Mouse (Mus musculus) cerebellum, postnatal 10 days (tissue): ENCODE measurements around the gene Coq10a.

Source experiments
- DNase-seq, 2 experiments: peaks; one replicate each; pipeline ENCODE4 v3.0.0; 2021; ENCODE audit warnings: mixed read lengths in 2 of 2

The Coq10a gene

DNA sequence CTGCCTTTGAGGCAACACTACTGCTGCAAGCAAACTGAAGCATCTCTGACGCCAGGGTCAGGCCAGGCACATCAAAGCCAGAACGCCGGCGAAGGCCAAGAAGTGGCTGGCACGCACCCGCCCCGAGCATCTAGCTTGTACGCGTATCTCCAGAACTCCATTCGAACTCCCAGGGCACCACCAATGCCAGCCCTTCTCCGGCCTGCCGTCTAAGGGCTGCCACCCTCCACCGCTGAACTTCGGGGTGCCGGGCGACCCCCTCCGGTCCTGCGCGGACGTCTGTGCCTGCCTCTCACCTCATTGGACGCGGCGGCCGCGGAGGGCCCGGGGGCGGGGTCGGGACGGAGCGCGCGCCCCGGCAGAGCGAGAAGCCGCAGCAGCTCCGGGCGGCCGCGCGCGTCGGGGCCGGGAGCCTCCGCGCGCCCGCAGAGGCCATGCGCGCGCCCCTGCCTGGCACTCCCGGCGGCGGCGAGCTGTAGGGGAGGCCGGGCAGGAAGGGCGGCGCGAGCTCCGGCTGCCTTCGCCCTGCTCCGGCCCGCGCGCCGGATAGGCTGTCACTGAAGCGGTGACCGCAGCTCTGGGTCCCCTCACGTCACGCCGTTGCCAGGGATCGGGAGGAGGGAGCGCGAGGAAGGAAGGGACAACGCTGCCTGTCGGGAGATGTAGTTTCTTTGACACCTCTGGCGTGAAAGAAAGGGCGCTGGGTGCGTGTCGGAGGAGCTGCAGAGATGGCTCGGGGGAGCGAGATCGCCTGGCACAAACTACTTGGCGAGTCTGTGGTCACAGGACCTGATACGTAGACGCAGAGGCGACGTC is at the start of gene Coq10a:
Gene Coq10a, minus strand, starts transcription at position 596 of the 816 bp plus-strand sequence.
- DNase-seq = peak; percentile 95 to 97

DNA sequence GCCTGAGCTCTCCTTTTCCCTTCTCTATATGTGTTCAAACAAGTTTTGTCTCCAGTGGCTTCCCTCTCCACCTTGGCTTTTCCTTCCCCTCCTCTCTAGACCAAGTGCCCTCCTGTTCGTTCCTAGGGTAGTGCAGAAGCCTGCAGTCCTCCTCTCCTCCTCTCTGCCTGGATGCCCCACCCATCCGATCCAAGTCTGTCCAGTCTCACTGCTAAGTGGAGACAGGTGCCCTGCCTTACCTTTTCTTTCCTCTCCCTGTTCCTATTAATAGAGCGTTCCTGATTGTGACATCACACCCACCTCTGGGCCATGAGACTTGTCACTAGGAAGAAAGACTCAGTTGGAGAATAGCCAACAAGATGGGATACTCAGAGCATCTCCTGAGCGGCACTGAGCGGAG is 46.1 kb upstream of the Coq10a start:
- DNase-seq = no peak

DNA sequence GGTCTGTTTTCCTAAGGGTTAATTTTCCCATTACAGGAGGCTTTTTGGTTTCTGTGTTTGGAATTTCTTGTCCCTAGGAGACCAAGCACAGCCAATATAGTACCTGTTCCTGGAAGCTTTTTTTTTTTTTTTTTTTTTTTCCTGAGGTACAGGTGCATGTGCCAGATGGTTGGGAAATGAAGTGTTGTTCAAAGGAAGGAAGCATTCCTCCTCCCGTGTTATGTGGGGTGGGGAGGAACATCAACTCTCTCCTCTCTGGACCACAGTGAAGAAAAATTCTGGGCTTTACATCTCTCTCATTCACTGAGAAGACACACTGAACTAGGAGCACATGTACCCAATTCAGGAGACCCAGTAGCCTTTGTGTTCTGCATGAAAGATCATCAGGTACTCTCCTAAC is 44.3 kb upstream of the Coq10a start:
- DNase-seq = no peak

DNA sequence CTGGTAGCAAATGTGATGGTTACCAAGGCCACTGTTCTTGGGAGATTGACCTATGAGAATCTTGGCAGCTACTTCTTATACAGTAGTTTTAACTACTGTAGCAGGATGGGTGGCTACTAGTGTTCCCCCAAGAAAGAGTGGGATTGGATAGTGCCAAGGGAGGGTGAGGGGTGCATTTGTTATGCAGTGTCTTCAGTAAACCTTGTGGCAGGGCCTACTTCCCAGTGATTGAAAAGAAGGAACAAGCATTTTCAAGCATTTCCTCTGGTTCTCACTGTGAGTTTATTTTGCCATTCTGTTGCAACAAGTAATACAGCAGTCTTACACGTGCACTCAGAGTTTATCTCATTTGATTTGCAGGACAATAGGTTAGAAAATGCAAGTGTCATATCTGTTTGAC is 43.8 kb upstream of the Coq10a start:
- no peak for DNase-seq

DNA sequence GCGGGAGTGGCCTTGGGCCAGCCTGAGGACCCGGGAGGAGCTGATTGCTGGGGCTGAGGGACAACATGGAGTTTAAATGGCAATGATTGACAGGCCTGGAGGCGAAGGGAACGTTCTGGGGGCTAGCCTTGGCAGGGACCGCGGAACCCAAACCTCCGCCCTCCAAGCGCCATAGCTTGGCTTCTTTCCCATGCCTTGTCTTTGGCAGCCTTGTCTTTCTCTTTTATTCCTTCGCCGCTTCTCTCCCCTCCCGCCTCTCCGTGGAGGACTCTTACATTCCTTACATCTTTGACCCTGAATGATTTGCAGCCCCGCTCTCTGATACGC is 43.2 kb upstream of the Coq10a start:
- DNase-seq = peak; percentile 73 to 79

DNA sequence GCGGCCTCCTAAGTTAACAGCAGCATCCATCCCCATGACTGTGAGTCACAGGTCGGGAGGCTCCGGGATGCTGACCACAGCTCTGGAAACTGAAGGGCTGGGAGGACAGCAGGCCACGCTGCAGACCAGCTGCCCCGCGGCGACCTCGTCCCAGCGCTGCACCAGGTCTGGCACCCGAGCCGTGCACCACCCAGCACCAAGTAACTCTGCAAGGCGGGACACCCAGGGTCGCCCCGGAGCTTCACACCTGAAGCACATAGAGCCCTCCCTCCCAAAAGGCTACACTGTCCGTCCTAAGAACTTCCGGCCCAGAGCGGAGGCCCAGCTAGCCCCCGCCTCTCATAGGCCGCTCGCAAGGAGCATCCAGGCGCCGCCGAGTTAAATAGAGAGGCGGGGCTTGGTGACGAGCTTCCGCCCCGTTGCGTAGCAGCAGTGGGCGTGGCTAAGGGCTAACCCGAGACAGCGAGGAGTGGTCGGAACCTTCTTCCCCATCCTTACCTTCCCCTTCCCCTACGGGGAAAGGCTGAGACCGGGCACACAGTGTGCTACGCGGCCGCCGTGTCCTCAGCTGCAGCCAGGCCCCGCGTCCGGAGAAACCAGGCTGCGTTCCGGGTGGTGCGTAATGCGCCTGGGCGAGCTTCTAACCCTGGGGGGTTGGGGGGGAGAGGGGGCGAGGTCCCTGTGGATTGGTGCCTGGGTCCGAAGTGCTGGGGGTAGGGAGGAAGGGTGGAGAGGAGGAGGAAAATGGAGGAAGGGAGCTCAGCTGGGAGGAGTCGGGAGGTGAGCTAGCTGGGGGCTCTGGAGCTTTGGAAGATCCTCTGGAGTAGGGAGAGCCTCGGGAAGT is 42.6 kb upstream of the Coq10a start, which contains the start of the genes Nabp2 and Rnf41:
Gene Nabp2, minus strand, starts transcription at position 282 of the 844 bp plus-strand sequence.
Gene Rnf41, plus strand, starts transcription at position 447 of the 844 bp plus-strand sequence.
- DNase-seq = peak; percentile 98 to 99

DNA sequence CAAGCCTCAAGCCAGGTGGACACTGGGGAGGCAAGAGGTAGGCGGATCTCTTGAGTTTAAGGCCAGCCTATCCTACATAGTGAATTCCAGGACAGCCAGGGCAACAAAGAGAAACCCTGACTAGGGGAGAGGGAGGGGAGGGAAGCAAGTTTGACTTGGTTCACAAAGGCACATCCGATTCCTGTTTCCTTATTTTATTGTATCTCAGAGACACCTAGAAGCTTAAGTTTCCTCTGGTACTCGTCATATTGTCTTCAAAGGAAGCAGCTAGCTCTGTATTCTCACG is 41.7 kb upstream of the Coq10a start:
- DNase-seq = no peak

DNA sequence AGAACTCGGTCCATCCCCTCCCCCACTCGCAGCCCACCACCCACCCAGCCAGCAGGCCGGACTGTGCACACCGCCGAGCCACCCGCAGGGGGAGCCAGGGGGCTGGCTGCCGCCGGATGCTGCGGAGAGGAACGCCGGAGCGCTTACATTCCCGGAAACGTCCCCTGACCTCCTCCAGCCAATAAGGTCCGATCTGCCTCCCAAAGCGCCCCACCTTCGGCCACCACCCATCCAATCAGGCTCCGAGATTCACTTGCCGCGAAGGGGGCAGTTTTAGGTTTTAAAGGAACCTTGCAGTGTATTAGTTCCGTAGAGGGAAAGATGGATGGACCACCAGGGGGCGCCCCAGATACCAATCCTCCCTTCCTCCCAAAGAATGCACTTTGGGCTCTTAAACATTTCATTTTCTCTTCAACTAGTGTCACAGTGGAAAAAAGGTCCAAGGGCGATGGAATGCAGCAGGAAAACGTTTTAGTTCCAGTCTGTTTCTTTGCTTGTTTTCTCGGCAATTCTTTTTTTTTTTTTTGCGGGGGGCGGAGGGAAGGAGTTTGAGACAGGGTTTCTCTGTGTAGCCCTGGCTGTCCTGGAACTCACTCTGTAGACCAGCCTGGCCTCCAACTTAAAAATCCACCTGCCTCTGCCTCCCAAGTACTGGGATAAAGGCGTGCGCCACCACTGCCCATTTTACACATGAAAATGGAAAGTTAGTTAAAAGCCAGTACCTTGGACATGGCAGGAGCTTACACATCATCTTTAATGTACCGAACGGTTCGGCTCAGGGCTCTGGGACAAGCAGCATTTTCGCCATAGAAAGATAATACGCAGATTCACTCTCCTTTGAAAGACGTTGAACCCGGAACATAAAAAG is 41.1 kb upstream of the Coq10a start:
- peak; percentile 98 to 99 for DNase-seq

DNA sequence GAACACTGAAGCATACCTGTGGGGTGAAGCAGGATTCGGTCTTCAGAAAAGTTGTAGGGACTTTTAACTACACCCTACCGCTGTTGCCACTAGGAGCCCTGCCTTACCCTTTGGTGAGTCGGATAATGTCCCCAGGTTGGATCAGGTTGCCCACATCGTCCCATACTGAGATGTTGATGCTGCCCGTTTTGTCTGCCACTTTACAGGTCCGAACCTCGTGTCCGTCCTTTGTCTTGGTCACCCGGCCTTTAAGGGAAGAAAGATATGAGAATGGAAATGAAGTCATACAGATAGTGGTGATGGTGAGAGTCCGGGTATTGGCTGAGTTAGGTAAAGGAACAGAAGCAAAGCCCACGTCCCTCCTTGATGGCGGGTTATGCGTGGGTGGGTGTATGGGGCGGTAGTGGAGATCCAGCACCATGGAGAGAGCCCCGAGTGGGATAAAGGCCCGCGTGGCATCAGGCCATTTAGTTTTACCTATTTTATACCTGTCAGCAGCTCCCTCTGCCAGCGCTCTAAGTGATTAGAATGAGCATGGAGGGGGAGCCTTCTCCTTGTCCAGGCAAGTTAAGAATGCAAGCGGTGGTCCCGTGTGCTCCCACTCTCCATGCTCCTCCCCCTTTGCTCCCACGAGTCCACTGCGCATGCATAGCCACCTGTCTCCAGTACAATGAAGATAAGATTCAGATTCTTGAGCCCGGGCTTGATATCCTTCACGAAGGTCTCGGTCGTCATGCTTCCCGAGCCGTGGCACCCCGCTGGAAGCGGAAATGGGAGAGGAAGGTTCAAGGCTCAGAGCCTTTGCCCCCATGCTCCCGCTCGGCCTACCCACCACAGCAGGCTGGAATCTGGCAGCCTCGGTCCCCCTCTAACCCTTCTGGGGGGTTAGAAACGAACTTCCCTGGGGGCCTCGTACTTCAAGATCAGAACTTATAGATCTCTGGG is 40.1 kb upstream of the Coq10a start:
- peak; percentile 73 to 74 for DNase-seq

DNA sequence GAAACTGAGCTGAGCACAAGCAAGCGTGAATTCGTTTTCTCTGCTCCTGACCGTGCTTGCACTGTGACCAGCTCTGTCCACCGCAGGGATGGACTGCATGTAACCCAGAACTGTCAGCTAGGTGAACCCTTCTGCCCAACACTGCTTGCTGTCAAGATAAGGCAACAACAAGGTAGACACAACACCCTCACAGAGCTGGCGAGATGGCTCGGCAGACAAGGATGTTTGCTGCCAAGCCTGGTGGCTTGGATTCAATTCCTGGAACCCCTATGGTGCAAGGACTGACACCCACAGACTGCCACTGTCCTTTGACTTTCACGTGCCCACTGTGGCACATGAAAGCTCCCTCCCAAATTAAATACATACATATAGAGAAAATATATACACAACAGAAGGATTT is 35.1 kb upstream of the Coq10a start:
- peak; percentile 89 for DNase-seq

DNA sequence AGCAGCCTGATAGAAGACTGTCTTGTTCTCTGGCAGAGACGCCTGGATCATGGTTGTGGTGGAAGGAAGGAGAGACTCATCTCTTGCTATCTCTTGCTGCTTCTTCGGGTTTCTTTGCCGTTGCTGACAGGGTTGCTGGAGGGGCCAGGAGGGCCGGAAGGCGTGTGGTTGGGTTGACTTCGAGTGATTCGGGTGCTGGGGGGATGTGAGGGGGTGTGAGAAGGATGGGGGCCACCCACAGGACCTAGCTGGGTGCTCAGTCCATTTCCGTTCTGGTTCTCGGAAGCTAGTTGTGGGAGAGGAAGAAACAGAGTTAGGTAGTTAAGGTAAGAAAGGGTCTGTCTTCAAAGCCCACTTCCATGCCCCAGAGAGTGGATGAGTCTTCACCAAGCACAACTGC is 32.8 kb upstream of the Coq10a start:
- DNase-seq = no peak

DNA sequence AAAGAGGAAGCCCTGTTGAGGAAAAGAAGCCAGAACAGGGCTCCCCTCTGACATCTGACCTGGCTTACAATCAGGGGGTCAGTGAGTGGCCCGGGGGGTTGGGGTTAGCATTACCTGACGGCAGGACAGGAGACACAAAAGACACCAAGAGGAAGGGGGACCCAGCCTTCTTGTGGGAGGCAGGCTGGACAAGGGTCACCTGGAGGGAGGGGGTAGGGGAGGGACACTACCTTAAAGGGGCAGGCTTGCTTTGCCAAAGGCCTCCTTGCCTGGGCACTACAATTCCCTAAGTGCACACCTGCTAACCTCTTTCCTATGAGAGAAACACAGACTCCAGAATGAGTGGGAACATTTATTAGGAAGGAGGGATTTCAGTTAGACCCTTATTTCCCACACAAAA is 32.3 kb upstream of the Coq10a start, which contains the start of gene Slc39a5:
Gene Slc39a5, minus strand, starts transcription at position 174 of the 400 bp plus-strand sequence.
- no peak for DNase-seq

DNA sequence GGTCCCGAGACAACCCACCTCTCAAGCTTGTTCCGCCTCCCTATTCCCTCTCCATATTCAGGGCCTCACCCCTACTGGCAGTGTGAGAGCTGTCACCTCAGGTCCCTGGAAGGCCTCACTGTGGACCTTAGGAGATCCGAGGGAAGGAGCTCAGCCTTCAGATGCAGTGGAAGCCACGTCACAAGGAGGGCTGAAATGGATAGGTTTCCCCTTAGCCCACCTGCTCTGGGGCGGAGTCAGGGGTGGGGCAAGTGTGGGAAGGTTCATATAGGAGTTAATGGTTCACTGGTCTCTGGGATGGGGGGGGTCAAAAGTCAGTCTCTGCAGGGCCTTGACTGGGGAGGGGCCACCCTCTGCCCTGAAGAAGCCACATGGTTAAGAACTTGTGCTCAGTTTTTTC is 31.5 kb upstream of the Coq10a start:
- DNase-seq = no peak

DNA sequence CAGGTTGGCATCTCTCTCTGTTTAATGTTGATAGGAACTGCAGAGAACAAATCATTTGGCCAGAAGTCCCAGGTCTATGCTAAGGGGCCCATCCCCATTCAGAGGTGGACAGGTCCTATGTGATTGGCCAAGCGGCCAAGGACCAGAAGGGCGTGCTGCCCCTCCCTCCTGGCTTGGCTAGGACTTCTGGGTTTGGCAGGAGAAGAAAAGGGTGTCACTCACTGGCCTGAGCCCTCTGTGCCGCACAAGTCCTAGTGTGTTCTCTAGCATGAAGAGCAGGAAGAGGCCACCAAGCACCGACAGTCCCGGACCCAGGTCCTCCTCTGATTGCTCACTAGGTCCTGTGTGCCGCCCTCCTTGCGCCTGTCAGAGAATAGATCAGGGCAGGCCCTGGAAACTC is 28.7 kb upstream of the Coq10a start:
- peak; percentile 80 to 82 for DNase-seq

DNA sequence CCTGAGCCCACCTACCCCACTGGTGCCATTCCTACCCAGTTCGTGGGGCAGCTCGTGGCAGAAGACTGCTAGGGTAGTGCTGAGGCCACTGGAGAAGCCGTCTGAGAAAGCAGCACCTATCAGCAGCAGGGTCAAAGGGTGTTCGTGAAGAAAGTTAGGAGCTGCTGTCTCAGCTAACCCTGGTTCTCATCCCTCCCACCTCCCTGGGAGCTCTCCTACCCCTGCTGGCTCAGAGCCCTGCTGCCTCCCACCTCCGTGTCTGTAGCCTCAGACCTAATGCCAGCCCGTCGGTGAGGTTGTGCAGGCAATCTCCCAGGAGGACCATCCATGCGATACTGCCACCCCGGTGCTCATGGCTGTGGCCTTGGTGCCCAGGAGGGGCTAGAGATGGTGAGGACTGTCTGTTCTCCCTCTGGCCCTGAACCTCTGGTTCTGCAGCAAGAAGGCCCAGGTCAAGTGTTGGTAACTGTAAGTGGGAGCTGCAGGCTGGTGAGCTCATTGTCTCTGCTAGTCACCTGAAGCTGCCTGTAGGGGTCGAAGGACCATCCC is 28.0 kb upstream of the Coq10a start:
- peak; percentile 43 to 46 for DNase-seq

DNA sequence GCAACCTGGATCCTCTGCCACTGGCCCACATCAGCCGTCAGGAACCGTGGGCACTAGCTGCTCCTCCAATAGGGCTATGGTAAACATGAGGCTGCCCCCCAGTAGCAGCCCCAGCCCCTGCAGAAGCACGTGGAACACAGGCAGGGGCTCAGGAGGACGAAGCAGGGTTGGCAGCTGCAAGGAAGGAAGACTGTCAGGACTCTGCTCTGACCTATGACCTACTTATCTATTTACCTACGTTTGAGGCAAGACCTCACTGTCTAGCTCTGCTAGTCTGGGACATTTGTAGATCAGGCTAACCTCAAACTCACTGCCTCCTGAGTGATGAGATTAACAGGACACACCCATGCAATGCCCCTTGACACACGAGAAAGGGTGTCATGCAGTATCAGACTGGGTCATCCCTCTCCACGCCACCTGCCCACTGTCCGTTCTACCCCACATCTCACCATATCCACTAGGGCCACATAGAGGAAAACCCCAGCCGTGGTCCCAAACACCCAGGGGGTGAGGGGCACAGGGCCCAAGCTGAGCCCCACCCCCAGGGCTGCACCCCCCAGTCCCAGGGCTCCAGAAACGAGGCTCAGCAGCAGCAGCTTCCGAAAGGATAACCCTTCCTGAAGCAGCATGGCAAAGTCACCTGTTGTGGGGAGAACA is 27.3 kb upstream of the Coq10a start:
- no peak for DNase-seq

DNA sequence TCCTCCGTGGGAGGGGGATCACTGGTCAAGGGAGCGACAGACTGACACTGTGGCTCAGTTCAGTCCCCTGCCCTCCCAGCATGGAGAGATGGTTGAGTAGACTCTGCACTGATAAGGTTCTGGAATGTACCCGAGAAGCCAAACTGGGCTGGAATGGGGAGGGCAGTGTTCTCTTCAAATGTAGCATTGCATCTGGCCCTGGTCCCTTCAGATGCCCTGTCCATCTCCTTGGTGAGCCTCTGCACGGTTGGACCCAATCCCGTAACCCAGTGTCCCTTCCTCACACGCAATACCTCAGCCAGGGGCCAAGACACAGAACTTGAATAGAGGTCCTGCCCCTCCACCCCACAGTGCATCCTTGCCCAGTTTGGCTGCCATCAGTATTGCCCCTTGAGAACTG is 23.1 kb upstream of the Coq10a start:
- DNase-seq = no peak

DNA sequence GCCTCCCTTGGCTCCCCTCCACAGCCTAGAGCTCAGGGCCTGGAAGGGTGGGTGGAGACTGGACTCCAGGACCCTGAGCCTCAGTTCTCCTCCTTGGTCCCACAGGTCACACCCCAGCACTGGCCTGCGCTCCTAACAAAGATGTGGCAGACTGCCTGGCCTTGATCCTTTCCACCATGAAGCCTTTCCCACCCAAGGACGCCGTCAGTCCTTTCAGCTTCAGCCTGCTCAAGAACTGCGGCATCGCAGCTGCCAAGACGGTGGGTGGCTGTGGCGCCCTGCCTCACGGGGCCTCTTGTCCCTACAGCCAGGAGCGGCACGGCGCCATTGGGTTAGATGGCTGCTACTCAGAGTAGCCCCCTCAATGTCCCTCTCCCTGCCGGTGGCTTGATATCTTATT is 21.6 kb upstream of the Coq10a start:
- DNase-seq = peak in 1 of 2 experiments; percentile 43

DNA sequence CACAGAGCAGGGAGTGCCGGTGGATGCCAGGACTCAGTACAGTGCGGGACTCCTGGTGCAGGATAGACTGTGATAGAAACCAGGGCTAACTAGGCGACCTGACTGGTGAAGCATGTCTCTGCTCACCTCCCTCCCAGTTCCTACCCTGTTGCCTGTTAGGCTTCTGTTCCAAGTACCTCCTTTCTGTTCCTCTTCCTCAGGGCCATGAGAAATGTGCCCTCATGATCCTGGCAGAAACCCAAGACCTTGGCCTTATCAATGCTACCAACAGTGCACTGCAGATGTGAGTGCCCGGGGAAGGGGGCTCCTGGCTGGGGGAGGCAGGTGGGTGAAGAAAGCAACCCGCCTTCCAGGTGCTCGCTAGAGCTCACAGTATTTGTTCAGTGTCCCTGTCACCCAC is 20.8 kb upstream of the Coq10a start:
- no peak for DNase-seq

DNA sequence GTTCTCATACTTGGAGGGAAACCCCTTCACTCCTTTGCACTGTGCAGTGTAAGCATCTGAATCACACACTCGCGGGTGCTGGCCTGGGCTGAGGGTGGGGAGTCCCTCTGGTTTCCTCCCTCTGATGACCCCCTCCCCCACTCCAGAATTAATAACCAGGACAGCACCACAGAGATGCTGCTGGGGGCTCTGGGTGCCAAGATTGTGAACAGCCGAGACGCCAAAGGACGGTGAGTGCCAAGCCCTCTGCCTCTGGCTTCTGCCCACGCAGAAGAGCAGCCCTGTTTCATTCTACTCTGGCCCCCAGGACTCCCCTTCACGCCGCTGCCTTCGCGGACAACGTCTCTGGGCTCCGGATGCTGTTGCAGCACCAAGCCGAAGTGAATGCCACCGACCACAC is 20.1 kb upstream of the Coq10a start:
- peak; percentile 61 to 63 for DNase-seq

DNA sequence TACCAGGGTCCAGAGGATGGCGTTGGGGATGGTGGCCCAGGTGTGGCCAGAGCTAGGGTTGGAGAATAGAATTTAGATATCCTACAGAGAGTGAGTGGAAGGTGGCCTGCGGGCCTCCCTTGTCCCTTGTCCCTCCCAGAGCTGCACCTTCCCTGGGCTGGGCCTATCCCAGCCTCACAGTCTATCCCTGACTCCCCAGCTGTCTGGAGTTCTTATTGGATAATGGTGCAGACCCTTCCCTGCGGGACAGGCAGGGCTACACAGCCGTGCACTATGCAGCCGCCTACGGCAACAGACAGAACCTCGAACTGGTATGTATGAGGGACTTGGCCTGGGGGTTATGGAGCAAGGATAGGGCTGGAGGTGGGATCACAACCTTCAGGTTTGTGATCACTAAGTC is 17.1 kb upstream of the Coq10a start:
- DNase-seq = no peak
